Mouse (Mus musculus) neural tube, embryonic 11.5 days (tissue): ENCODE data around the gene Atp6v1g2. TPM values are rescaled to one million over a fixed set of nuclear protein-coding genes. Genes with fewer than 3 reads are reported as not detected.

Experiments
- ATAC-seq: fragments of 200-750 bp; cut with Nextera tagmentation; 2 replicates; pipeline ENCODE4 v1.8.0; 2017; ENCODE audit warnings: moderate number of reproducible peaks, mild to moderate bottlenecking, moderate TSS enrichment, moderate library complexity; ENCODE audit not compliant: insufficient read depth, low FRiP score, low TSS enrichment
- DNase-seq: peaks from one replicate; pipeline ENCODE4 v3.0.0-alpha.2; 2015; ENCODE audit warnings: low spot score
- H3K27ac ChIP-seq: fragments of 300-500 bp; sonication (generic); 2 replicates; pipeline ENCODE4 v1.5.1; 2014; ENCODE audit warnings: low read depth, mild to moderate bottlenecking, low read length
- H3K27me3 ChIP-seq: fragments of 300-500 bp; sonication (generic); 2 replicates; pipeline ENCODE4 v1.6.1; 2014; ENCODE audit warnings: mild to moderate bottlenecking, low read length, mixed read lengths; ENCODE audit not compliant: control insufficient read depth, insufficient read depth
- H3K36me3 ChIP-seq: fragments of 300-500 bp; sonication (generic); 2 replicates; pipeline ENCODE4 v1.6.1; 2014; ENCODE audit warnings: mild to moderate bottlenecking, low read length, moderate library complexity, mixed read lengths; ENCODE audit not compliant: control insufficient read depth, insufficient read depth
- H3K4me1 ChIP-seq: fragments of 300-500 bp; sonication (generic); 2 replicates; pipeline ENCODE4 v1.6.1; 2014; ENCODE audit warnings: low read length, mixed read lengths; ENCODE audit not compliant: control insufficient read depth, insufficient read depth
- H3K4me2 ChIP-seq: fragments of 300-500 bp; sonication (generic); 2 replicates; pipeline ENCODE4 v1.6.1; 2014; ENCODE audit warnings: low read depth, mild to moderate bottlenecking, moderate library complexity
- H3K4me3 ChIP-seq: fragments of 300-500 bp; sonication (generic); 2 replicates; pipeline ENCODE4 v1.5.1; 2014; ENCODE audit warnings: low read depth, low read length
- H3K9ac ChIP-seq: fragments of 300-500 bp; sonication (generic); 2 replicates; pipeline ENCODE4 v1.6.1; 2014; ENCODE audit warnings: mild to moderate bottlenecking, low read length
- H3K9me3 ChIP-seq: fragments of 300-500 bp; sonication (generic); 2 replicates; pipeline ENCODE4 v1.6.1; 2016; ENCODE audit warnings: low read length; ENCODE audit not compliant: control insufficient read depth
- WGBS: fragments of 180-500 bp; shearing (Covaris S2); extraction: QIAGEN DNeasy Blood & Tissue Kit; methylation state at CpG from one replicate; pipeline ENCODE4 v1.1.7; 2014; 5-methylcytosine and 5-hydroxymethylcytosine counted together
- polyA plus RNA-seq: library from polyadenylated mRNA; unstranded; fragments of >200 nt; fragmentation: Nextera tagmentation; extraction: Ambion mirVana; gene quantifications from 2 replicates; pipeline ENCODE4 v1.2.1, GENCODE M21; 2014

Atp6v1g2 gene
- polyA plus RNA-seq, 1 experiment from 2014 or later = 16.8 TPM

- Histone ChIP-seq H3K27ac (no peak overlapping the region), H3K4me2 (no peak overlapping the region), H3K4me1 (0 out of 2 replicates have a peak, but pooled peaks cover 3% of the 10 kb centered on the region), H3K9ac (no peak overlapping the region), H3K36me3 (no peaks in the 10 kb centered on the region), H3K9me3 (no peaks in the 10 kb centered on the region), H3K27me3 (peaks cover 23% of the 10 kb centered on the region), H3K4me3 (no peak overlapping the region)
- 84% methylated on average over 5 of the region's 5 CpGs for WGBS
- ATAC-seq = no peak
- no peak for DNase-seq
Measured at GRCm38 (mm10) chr17:35192924-35193323, 40.5 kb upstream of the Atp6v1g2 start.

GRCm38 (mm10) chr17:35193881-35194843 is 39.3 kb upstream of the Atp6v1g2 start, which contains the start of gene Ltb:
TSS of gene Ltb (plus strand) at chr17:35194439.
- Histone ChIP-seq H3K27ac (no peak within 1 kb of the TSS), H3K4me3 (peak within 1 kb of the TSS; percentile 31), H3K9ac (no peak within 1 kb of the TSS), H3K36me3 (no peaks in the 10 kb centered on the region), H3K9me3 (no peaks in the 10 kb centered on the region), H3K4me1 (0 out of 2 replicates have a peak, but pooled peaks cover 3% of the 10 kb centered on the region), H3K27me3 (peaks cover 25% of the 10 kb centered on the region), H3K4me2 (peak within 1 kb of the TSS; percentile 60)
- 71% methylated on average over 28 of the region's 28 CpGs for WGBS
- ATAC-seq = no peak
- no peak for DNase-seq

GRCm38 (mm10) chr17:35194844-35195630 is 38.4 kb upstream of the Atp6v1g2 start:
- Histone ChIP-seq H3K4me1 (0 out of 2 replicates have a peak, but pooled peaks cover 3% of the 10 kb centered on the region), H3K36me3 (no peaks in the 10 kb centered on the region), H3K27me3 (peaks cover 25% of the 10 kb centered on the region), H3K27ac (no peak overlapping the region), H3K9ac (0 out of 2 replicates have a peak overlapping the region, but pooled peaks have one; percentile 10), H3K4me2 (peak overlapping the region; percentile 60), H3K4me3 (peak overlapping the region; percentile 31), H3K9me3 (no peaks in the 10 kb centered on the region)
- 39% methylated on average over 19 of the region's 19 CpGs for WGBS
- DNase-seq (no peak), ATAC-seq (no peak)

- Histone ChIP-seq H3K36me3 (no peaks in the 10 kb centered on the region), H3K9ac (0 out of 2 replicates have a peak overlapping the region, but pooled peaks have one; percentile 10), H3K4me2 (peak overlapping the region; percentile 60), H3K27ac (no peak overlapping the region), H3K9me3 (no peaks in the 10 kb centered on the region), H3K27me3 (peaks cover 25% of the 10 kb centered on the region), H3K4me3 (peak overlapping the region; percentile 31), H3K4me1 (0 out of 2 replicates have a peak, but pooled peaks cover 3% of the 10 kb centered on the region)
- peak; percentile 82 for DNase-seq
- WGBS = 1% methylated on average over 64 of the region's 66 CpGs
- ATAC-seq = peak; percentile 48; the same call in 1 of the 2 replicates
Measured at GRCm38 (mm10) chr17:35195631-35196320, 37.7 kb upstream of the Atp6v1g2 start.

GRCm38 (mm10) chr17:35196321-35196641 is 37.2 kb upstream of the Atp6v1g2 start:
- Histone ChIP-seq H3K9me3 (no peaks in the 10 kb centered on the region), H3K4me3 (peak overlapping the region; percentile 31), H3K9ac (no peak overlapping the region), H3K27ac (no peak overlapping the region), H3K27me3 (peaks cover 25% of the 10 kb centered on the region), H3K4me2 (no peak overlapping the region; the same call in 1 of the 2 replicates), H3K4me1 (0 out of 2 replicates have a peak, but pooled peaks cover 3% of the 10 kb centered on the region), H3K36me3 (no peaks in the 10 kb centered on the region)
- 35% methylated on average over 9 of the region's 9 CpGs for WGBS
- ATAC-seq (no peak), DNase-seq (no peak)

GRCm38 (mm10) chr17:35197126-35197525 is 36.3 kb upstream of the Atp6v1g2 start:
- WGBS = 37% methylated on average over 4 of the region's 6 CpGs
- peaks cover 25% of the 10 kb centered on the region for H3K27me3 ChIP-seq

GRCm38 (mm10) chr17:35198029-35198428 is 35.4 kb upstream of the Atp6v1g2 start:
- Histone ChIP-seq H3K27me3 (peaks cover 25% of the 10 kb centered on the region), H3K4me3 (no peak overlapping the region), H3K9ac (no peak overlapping the region), H3K4me2 (no peak overlapping the region), H3K9me3 (no peaks in the 10 kb centered on the region), H3K27ac (no peak overlapping the region), H3K36me3 (no peaks in the 10 kb centered on the region), H3K4me1 (0 out of 2 replicates have a peak, but pooled peaks cover 3% of the 10 kb centered on the region)
- DNase-seq (no peak), ATAC-seq (no peak)
- 67% methylated on average over 7 of the region's 7 CpGs for WGBS

More at GRCm38 (mm10) chr17:35197126-35197525, 36.3 kb upstream of the Atp6v1g2 start:
- H3K4me3 ChIP-seq = no peak overlapping the region
- DNase-seq (no peak), ATAC-seq (no peak)
- H3K4me1 ChIP-seq = 0 out of 2 replicates have a peak, but pooled peaks cover 3% of the 10 kb centered on the region
- no peaks in the 10 kb centered on the region for H3K36me3 ChIP-seq
- H3K27ac ChIP-seq = no peak overlapping the region
- H3K9me3 ChIP-seq = no peaks in the 10 kb centered on the region
- no peak overlapping the region for H3K4me2 ChIP-seq
- no peak overlapping the region for H3K9ac ChIP-seq

GRCm38 (mm10) chr17:35198946-35199345 is 34.5 kb upstream of the Atp6v1g2 start:
- Histone ChIP-seq H3K27ac (no peak overlapping the region), H3K27me3 (peaks cover 25% of the 10 kb centered on the region), H3K36me3 (no peaks in the 10 kb centered on the region), H3K9ac (no peak overlapping the region), H3K4me1 (0 out of 2 replicates have a peak, but pooled peaks cover 3% of the 10 kb centered on the region), H3K4me3 (no peak overlapping the region), H3K9me3 (no peaks in the 10 kb centered on the region), H3K4me2 (no peak overlapping the region)
- DNase-seq (no peak), ATAC-seq (no peak)
- 17% methylated on average over 8 of the region's 8 CpGs for WGBS
